Mouse (Mus musculus): ENCODE results near the gene Pogk.

GRCm38 (mm10) chr1:166391671-166392070, 18.0 kb downstream of the Pogk start:
- TF ChIP-seq ZC3H11A (IDR thresholded peaks at IDR 0.05; ENCODE audit: borderline replicate concordance, low read depth, low read length) (no peak), HCFC1 (IDR thresholded peaks at IDR 0.05; ENCODE audit: borderline replicate concordance, insufficient read depth, low read length) (no peak), ZNF384 (IDR thresholded peaks at IDR 0.05; ENCODE audit: low read depth, low read length) (no peak), CHD2 (IDR thresholded peaks at IDR 0.05; ENCODE audit: low read depth, low read length) (no peak)

Data from ES-E14 (cell line).